Mouse (Mus musculus) ovary, adult 2 months (tissue): Measurements from ENCODE around the gene Defb36. TPM values are rescaled to one million over a fixed set of nuclear protein-coding genes. Genes with fewer than 3 reads are reported as not detected.

Source experiments
- polyA plus RNA-seq: library from polyadenylated mRNA; depleted of rRNA; stranded (reverse); fragments of >200 nt; gene quantifications from 2 replicates; pipeline ENCODE4 v1.2.3, GENCODE M21; 2012; rRNA removed

Defb36 gene
- 0.46 and 0.64 TPM in 2 replicates for polyA plus RNA-seq

DNA sequence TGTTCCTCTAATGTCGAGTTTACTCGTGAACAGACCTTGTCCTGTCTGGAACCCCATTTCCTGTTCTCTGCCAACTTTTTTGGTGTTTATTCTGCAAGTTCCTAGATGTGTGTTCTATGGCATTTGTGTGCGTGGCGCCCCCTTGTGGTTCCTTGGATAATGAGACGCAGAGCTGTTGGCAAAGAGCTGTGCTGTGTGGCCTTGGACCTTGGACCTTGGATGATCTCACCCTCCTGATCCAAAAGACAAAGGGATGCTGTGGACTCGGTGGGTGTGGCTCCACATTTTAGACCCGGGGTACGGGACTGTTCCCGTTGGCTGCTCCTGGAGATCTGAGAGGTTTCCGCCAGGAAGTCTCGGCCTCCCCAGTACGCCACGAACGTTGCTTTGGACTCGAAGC, at the start of gene Defb36:
Gene Defb36, plus strand, starts transcription at position 271 of the 400 bp plus-strand sequence.

GRCm38 (mm10) chr2:152569038-152569437, 35.1 kb upstream of the Defb36 start, which contains the start of gene Gm17416:
Gene Gm17416, plus strand, starts transcription at chr2:152569338.

GRCm38 (mm10) chr2:152572114-152572794, 31.9 kb upstream of the Defb36 start, which contains the start of gene Defb21:
Gene Defb21, plus strand, starts transcription at chr2:152572744.

GRCm38 (mm10) chr2:152580107-152580506, 24.0 kb upstream of the Defb36 start, which contains the start of gene Defb19:
Gene Defb19, minus strand, starts transcription at chr2:152580312.

GRCm38 (mm10) chr2:152599299-152599698, 4.8 kb upstream of the Defb36 start, which contains the start of gene Defb45:
Gene Defb45, minus strand, starts transcription at chr2:152599399.

GRCm38 (mm10) chr2:152622953-152623352, 18.8 kb downstream of the Defb36 start, which contains the start of gene Defb25:
Gene Defb25, minus strand, starts transcription at chr2:152623053.

DNA sequence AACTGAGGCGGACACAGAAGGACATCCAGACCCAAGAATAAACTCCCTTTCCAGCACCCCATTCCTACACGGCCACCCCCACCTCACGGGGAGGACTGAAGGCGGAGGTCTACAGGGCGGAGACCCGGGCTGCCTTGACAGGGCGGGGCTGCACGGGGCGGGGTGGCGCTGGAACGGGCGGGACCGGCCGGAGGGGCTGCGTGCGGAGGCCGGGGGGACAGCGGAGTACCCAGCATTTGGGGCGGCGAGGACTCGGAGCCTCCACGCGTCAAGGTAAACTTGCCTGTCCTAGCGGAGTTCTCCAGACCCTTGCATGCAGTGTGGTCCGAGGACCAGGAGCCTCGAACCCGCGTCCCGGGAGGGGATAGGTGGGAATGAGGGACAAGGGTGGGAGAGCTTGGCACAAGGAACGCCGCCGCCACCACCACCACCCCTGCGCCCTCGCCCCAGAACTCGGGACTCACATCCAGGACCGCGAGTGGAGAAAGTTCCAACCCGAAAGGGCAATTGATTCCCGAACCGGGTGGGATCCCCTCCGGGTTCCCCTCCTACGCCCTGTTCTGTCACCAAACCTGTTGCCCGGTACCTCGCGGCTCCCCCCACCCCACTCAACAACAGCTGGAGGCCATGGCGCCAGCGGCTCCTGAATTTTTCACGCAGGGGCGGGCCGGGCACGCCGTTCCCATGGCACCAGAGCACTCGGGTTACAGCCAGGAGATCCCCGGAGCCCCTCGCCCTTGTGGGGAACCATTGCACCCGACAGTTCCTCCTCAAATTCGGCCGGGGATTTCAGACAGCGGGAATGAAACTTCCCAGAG, 22.9 kb downstream of the Defb36 start, which contains the start of gene Rem1:
Gene Rem1, plus strand, starts transcription at position 178 of the 818 bp plus-strand sequence.

Other genes starting within 250 kb of the Defb36 start
- gene Nrsn2, start 227.7 kb upstream of the Defb36 start, polyA plus RNA-seq: 0.24 and 0.27 TPM in 2 replicates
- gene Sox12, start 206.3 kb upstream of the Defb36 start, polyA plus RNA-seq: 47.1 and 55.3 TPM in 2 replicates
- 10.0 and 11.5 TPM in 2 replicates for gene Zcchc3, start 189.3 kb upstream of the Defb36 start, polyA plus RNA-seq
- gene 6820408C15Rik, start 188.7 kb upstream of the Defb36 start, polyA plus RNA-seq: 4.9 and 5.1 TPM in 2 replicates
- gene Defb23, start 139.7 kb upstream of the Defb36 start, polyA plus RNA-seq: not detected in 2 replicates
- gene Defb20, start 127.3 kb upstream of the Defb36 start, polyA plus RNA-seq: 0.39 TPM in 1 of 2 replicates, not detected in the other
- not detected in 2 replicates for gene Defb22, start 114.2 kb upstream of the Defb36 start, polyA plus RNA-seq
- not detected in 2 replicates for gene Defb26, start 92.6 kb upstream of the Defb36 start, polyA plus RNA-seq
- not detected in 2 replicates for gene Defb28, start 86.1 kb upstream of the Defb36 start, polyA plus RNA-seq
- gene Defb29, start 64.2 kb upstream of the Defb36 start, polyA plus RNA-seq: not detected in 2 replicates
- gene Gm17416, start 35.0 kb upstream of the Defb36 start, polyA plus RNA-seq: not detected in 2 replicates
- gene Defb21, start 31.6 kb upstream of the Defb36 start, polyA plus RNA-seq: not detected in 2 replicates
- 39.7 and 66.9 TPM in 2 replicates for gene Defb19, start 24.0 kb upstream of the Defb36 start, polyA plus RNA-seq
- gene Defb45, start 4.9 kb upstream of the Defb36 start, polyA plus RNA-seq: not detected in 2 replicates
- 1.7 TPM in 1 of 2 replicates, not detected in the other for gene Defb25, start 18.7 kb downstream of the Defb36 start, polyA plus RNA-seq
- gene Rem1, start 22.6 kb downstream of the Defb36 start, polyA plus RNA-seq: 25.0 and 28.2 TPM in 2 replicates
- gene H13, start 65.1 kb downstream of the Defb36 start, polyA plus RNA-seq: 330 and 441 TPM in 2 replicates
- 3.7 and 4.2 TPM in 2 replicates for gene Mcts2, start 82.7 kb downstream of the Defb36 start, polyA plus RNA-seq
- 383 and 402 TPM in 2 replicates for gene Id1, start 131.9 kb downstream of the Defb36 start, polyA plus RNA-seq
- 6.7 and 9.5 TPM in 2 replicates for gene Cox4i2, start 149.8 kb downstream of the Defb36 start, polyA plus RNA-seq
- gene Bcl2l1, start 227.4 kb downstream of the Defb36 start, polyA plus RNA-seq: 45.3 and 60.1 TPM in 2 replicates
- 2.6 and 3.6 TPM in 2 replicates for gene Tpx2, start 243.6 kb downstream of the Defb36 start, polyA plus RNA-seq